Mouse (Mus musculus) hindbrain, embryonic 13.5 days (tissue): Measurements from ENCODE around the gene Ankrd66. TPM values are rescaled to one million over a fixed set of nuclear protein-coding genes. Genes with fewer than 3 reads are reported as not detected.
A peak's percentile ranks its signal among the peaks of the same experiment; 100 is the strongest.

Experiments used
- ATAC-seq: fragments of 200-750 bp; cut with Nextera tagmentation; 2 replicates; pipeline ENCODE4 v1.8.0; 2017; ENCODE audit warnings: moderate TSS enrichment; ENCODE audit not compliant: low FRiP score
- H3K27ac ChIP-seq: fragments of 300-500 bp; sonication (generic); 2 replicates; pipeline ENCODE4 v1.5.1; 2015; ENCODE audit warnings: inconsistent platforms, mild to moderate bottlenecking, moderate library complexity
- H3K27me3 ChIP-seq: fragments of 300-500 bp; sonication (generic); 2 replicates; pipeline ENCODE4 v1.6.1; 2015; ENCODE audit warnings: mild to moderate bottlenecking, inconsistent platforms
- H3K36me3 ChIP-seq: fragments of 300-500 bp; sonication (generic); 2 replicates; pipeline ENCODE4 v1.6.1; 2015; ENCODE audit warnings: mild to moderate bottlenecking, inconsistent platforms
- H3K4me1 ChIP-seq: fragments of 300-500 bp; sonication (generic); replicated peaks from 2 replicates; pipeline ENCODE4 v1.6.1; 2015; ENCODE audit warnings: inconsistent platforms
- H3K4me2 ChIP-seq: fragments of 300-500 bp; sonication (generic); 2 replicates; pipeline ENCODE4 v1.6.1; 2015; ENCODE audit warnings: inconsistent platforms, mild to moderate bottlenecking, moderate library complexity
- H3K4me3 ChIP-seq: fragments of 300-500 bp; sonication (generic); 2 replicates; pipeline ENCODE4 v1.5.1; 2015; ENCODE audit warnings: mild to moderate bottlenecking, inconsistent platforms
- H3K9ac ChIP-seq: fragments of 300-500 bp; sonication (generic); 2 replicates; pipeline ENCODE4 v1.6.1; 2015; ENCODE audit warnings: mild to moderate bottlenecking, inconsistent platforms
- H3K9me3 ChIP-seq: fragments of 300-500 bp; sonication (generic); 2 replicates; pipeline ENCODE4 v1.6.1; 2016; ENCODE audit warnings: inconsistent platforms
- WGBS: fragments of 180-500 bp; shearing (Covaris S2); methylation state at CpG from one replicate; pipeline ENCODE4 v1.1.7; 2015; 5-methylcytosine and 5-hydroxymethylcytosine counted together
- polyA plus RNA-seq: library from polyadenylated mRNA; unstranded; fragments of >200 nt; fragmentation: Nextera tagmentation; extraction: Ambion mirVana; gene quantifications from 2 replicates; pipeline ENCODE4 v1.2.1, GENCODE M21; 2015

Ankrd66 gene
- polyA plus RNA-seq: 1.0 and 2.3 TPM in 2 replicates

GRCm38 (mm10) chr17:43543539-43543938 is at the start of gene Ankrd66:
Gene Ankrd66, minus strand, starts transcription at chr17:43543639.
- no peak for ATAC-seq
- Histone ChIP-seq H3K4me2 (no peak within 1 kb of the TSS), H3K27ac (no peak within 1 kb of the TSS), H3K4me3 (no peak within 1 kb of the TSS), H3K27me3 (no peaks in the 10 kb centered on the region), H3K4me1 (peaks cover 6% of the 10 kb centered on the region; the same call in 1 of the 2 replicates), H3K9me3 (no peaks in the 10 kb centered on the region), H3K9ac (no peak within 1 kb of the TSS), H3K36me3 (no peaks in the 10 kb centered on the region)
- WGBS: 80% methylated on average over 1 of the region's 1 CpGs

- Histone ChIP-seq H3K9ac (no peak overlapping the region), H3K4me3 (no peak overlapping the region), H3K36me3 (peaks cover 1% of the 10 kb centered on the region; the same call in 1 of the 2 replicates), H3K9me3 (peaks cover under 1% of the 10 kb centered on the region; the same call in 1 of the 2 replicates), H3K4me1 (peaks cover 3% of the 10 kb centered on the region; the same call in 1 of the 2 replicates), H3K27me3 (no peaks in the 10 kb centered on the region), H3K27ac (no peak overlapping the region), H3K4me2 (no peak overlapping the region)
- no peak for ATAC-seq
- WGBS: 88% methylated on average over 21 of the region's 21 CpGs
These were observed 49.2 kb upstream of the Ankrd66 start for GRCm38 (mm10) chr17:43592296-43593291.

GRCm38 (mm10) chr17:43590531-43590930 is 47.1 kb upstream of the Ankrd66 start:
- no peaks in the 10 kb centered on the region for H3K27me3 ChIP-seq
- ATAC-seq: no peak
- no peaks in the 10 kb centered on the region for H3K9me3 ChIP-seq
- H3K27ac ChIP-seq: no peak overlapping the region
- WGBS: 77% methylated on average over 5 of the region's 5 CpGs
- no peaks in the 10 kb centered on the region for H3K36me3 ChIP-seq
- H3K9ac ChIP-seq: no peak overlapping the region
- peaks cover 3% of the 10 kb centered on the region; the same call in 1 of the 2 replicates for H3K4me1 ChIP-seq
- H3K4me2 ChIP-seq: no peak overlapping the region
- no peak overlapping the region for H3K4me3 ChIP-seq

- Histone ChIP-seq H3K9me3 (no peaks in the 10 kb centered on the region), H3K36me3 (no peaks in the 10 kb centered on the region), H3K27me3 (no peaks in the 10 kb centered on the region), H3K4me1 (peaks cover 3% of the 10 kb centered on the region; the same call in 1 of the 2 replicates), H3K9ac (no peak overlapping the region), H3K4me3 (no peak overlapping the region), H3K4me2 (no peak overlapping the region), H3K27ac (no peak overlapping the region)
- ATAC-seq: no peak
- whole genome bisulfite sequencing: 94% methylated on average over 6 of the region's 6 CpGs
These were observed 46.3 kb upstream of the Ankrd66 start for GRCm38 (mm10) chr17:43589750-43590149.

GRCm38 (mm10) chr17:43587278-43587677 is 43.8 kb upstream of the Ankrd66 start:
- 91% methylated on average over 2 of the region's 2 CpGs for WGBS
- no peak for ATAC-seq
- H3K36me3 ChIP-seq: no peaks in the 10 kb centered on the region

GRCm38 (mm10) chr17:43584771-43585170 is 41.3 kb upstream of the Ankrd66 start:
- no peak overlapping the region for H3K4me3 ChIP-seq
- no peak overlapping the region for H3K27ac ChIP-seq
- no peak for ATAC-seq
- WGBS: 85% methylated on average over 7 of the region's 7 CpGs
- H3K36me3 ChIP-seq: no peaks in the 10 kb centered on the region
- H3K9ac ChIP-seq: no peak overlapping the region
- H3K4me2 ChIP-seq: no peak overlapping the region
- peaks cover 17% of the 10 kb centered on the region for H3K4me1 ChIP-seq
- no peaks in the 10 kb centered on the region for H3K27me3 ChIP-seq
- H3K9me3 ChIP-seq: no peaks in the 10 kb centered on the region

More at GRCm38 (mm10) chr17:43587278-43587677, 43.8 kb upstream of the Ankrd66 start:
- Histone ChIP-seq H3K27ac (no peak overlapping the region), H3K4me3 (no peak overlapping the region), H3K4me1 (peaks cover 7% of the 10 kb centered on the region; the same call in 1 of the 2 replicates), H3K4me2 (no peak overlapping the region), H3K9me3 (no peaks in the 10 kb centered on the region), H3K27me3 (no peaks in the 10 kb centered on the region), H3K9ac (no peak overlapping the region)

GRCm38 (mm10) chr17:43581012-43581467 is 37.6 kb upstream of the Ankrd66 start:
- peak overlapping the region; percentile 49 for H3K9ac ChIP-seq
- 24% methylated on average over 8 of the region's 8 CpGs for WGBS
- H3K27ac ChIP-seq: peak overlapping the region; percentile 44; the same call in 1 of the 2 replicates
- H3K27me3 ChIP-seq: no peaks in the 10 kb centered on the region
- no peak overlapping the region for H3K4me3 ChIP-seq
- peak; percentile 83 for ATAC-seq
- H3K4me2 ChIP-seq: peak overlapping the region; percentile 40
- H3K9me3 ChIP-seq: no peaks in the 10 kb centered on the region
- no peaks in the 10 kb centered on the region for H3K36me3 ChIP-seq
- H3K4me1 ChIP-seq: peaks cover 17% of the 10 kb centered on the region

GRCm38 (mm10) chr17:43580456-43580855 is 37.0 kb upstream of the Ankrd66 start:
- Histone ChIP-seq H3K27ac (peak overlapping the region; percentile 44; the same call in 1 of the 2 replicates), H3K9ac (peak overlapping the region; percentile 49; the same call in 1 of the 2 replicates)
- ATAC-seq: no peak

GRCm38 (mm10) chr17:43573624-43574073 is 30.2 kb upstream of the Ankrd66 start:
- Histone ChIP-seq H3K36me3 (no peaks in the 10 kb centered on the region), H3K4me2 (no peak overlapping the region)
- WGBS: 10% methylated on average over 3 of the region's 3 CpGs

More at GRCm38 (mm10) chr17:43580456-43580855, 37.0 kb upstream of the Ankrd66 start:
- no peak overlapping the region for H3K4me3 ChIP-seq
- H3K4me2 ChIP-seq: peak overlapping the region; percentile 40
- H3K27me3 ChIP-seq: no peaks in the 10 kb centered on the region
- 27% methylated on average over 3 of the region's 3 CpGs for WGBS
- H3K36me3 ChIP-seq: no peaks in the 10 kb centered on the region
- peaks cover 17% of the 10 kb centered on the region for H3K4me1 ChIP-seq
- H3K9me3 ChIP-seq: no peaks in the 10 kb centered on the region

GRCm38 (mm10) chr17:43569287-43569686 is 25.8 kb upstream of the Ankrd66 start:
- Histone ChIP-seq H3K9me3 (no peaks in the 10 kb centered on the region), H3K9ac (no peak overlapping the region), H3K4me2 (peak overlapping the region; percentile 85), H3K36me3 (no peaks in the 10 kb centered on the region), H3K4me3 (peak overlapping the region; percentile 48; the same call in 1 of the 2 replicates), H3K27ac (no peak overlapping the region), H3K27me3 (no peaks in the 10 kb centered on the region), H3K4me1 (peaks cover 22% of the 10 kb centered on the region)
- WGBS: 67% methylated on average over 7 of the region's 7 CpGs
- ATAC-seq: no peak

More at GRCm38 (mm10) chr17:43573624-43574073, 30.2 kb upstream of the Ankrd66 start:
- H3K4me1 ChIP-seq: peaks cover 11% of the 10 kb centered on the region
- H3K27me3 ChIP-seq: no peaks in the 10 kb centered on the region
- H3K27ac ChIP-seq: peak overlapping the region; percentile 36; the same call in 1 of the 2 replicates
- 0 out of 2 replicates have a peak, but pooled peaks have one; percentile 11 for ATAC-seq
- H3K9me3 ChIP-seq: no peaks in the 10 kb centered on the region
- H3K9ac ChIP-seq: no peak overlapping the region
- no peak overlapping the region for H3K4me3 ChIP-seq

- H3K4me2 ChIP-seq: peak within 1 kb of the TSS; percentile 85
- H3K36me3 ChIP-seq: no peaks in the 10 kb centered on the region
- H3K27me3 ChIP-seq: no peaks in the 10 kb centered on the region
- H3K4me3 ChIP-seq: peak within 1 kb of the TSS; percentile 48
- ATAC-seq: peak; percentile 89
- H3K9ac ChIP-seq: peak within 1 kb of the TSS; percentile 73
- H3K9me3 ChIP-seq: no peaks in the 10 kb centered on the region
- H3K4me1 ChIP-seq: peaks cover 14% of the 10 kb centered on the region
- WGBS: under 1% methylated on average over 34 of the region's 34 CpGs
- peak within 1 kb of the TSS; percentile 36; the same call in 1 of the 2 replicates for H3K27ac ChIP-seq
These were observed 24.8 kb upstream of the Ankrd66 start, which contains the start of gene Pla2g7 for GRCm38 (mm10) chr17:43567992-43568888. Gene Pla2g7, plus strand, starts transcription at chr17:43568098.
